Mouse (Mus musculus) MEL-GATA-1-ER (cell line): ENCODE measurements around the gene Mvd.

Source experiments
- DNase-seq: peaks from one replicate; pipeline ENCODE4 v3.0.0-alpha.2; 2012; ENCODE audit warnings: low read depth; ENCODE audit errors: extremely low read depth

The Mvd gene

GRCm38 (mm10) chr8:122443262-122444006 lies at the start of gene Mvd:
Gene Mvd, minus strand, starts transcription at chr8:122443422.
- DNase-seq = peak; percentile 99

GRCm38 (mm10) chr8:122488387-122488786 lies 45.2 kb upstream of the Mvd start:
- DNase-seq = no peak

DNA sequence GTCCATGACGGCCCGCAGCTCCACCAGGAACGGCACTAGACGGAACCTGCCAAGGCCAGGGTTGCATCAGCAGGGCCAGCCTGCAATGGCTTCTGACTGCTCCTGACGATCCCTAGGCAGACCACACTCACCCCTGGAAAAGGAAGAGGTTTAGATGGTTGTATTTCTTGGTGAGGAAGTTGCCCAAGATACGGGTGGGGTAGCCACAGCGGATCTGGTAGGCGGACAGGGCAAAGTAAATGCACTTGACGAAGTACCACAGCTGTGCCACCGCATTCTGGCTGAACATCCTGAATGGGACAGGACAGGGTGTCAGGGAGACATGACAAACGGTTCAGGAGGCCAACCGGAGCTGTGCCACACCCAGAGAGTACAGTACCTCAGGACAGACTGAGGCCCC lies 41.6 kb upstream of the Mvd start:
- DNase-seq = no peak

GRCm38 (mm10) chr8:122483877-122484276 lies 40.7 kb upstream of the Mvd start:
- no peak for DNase-seq

DNA sequence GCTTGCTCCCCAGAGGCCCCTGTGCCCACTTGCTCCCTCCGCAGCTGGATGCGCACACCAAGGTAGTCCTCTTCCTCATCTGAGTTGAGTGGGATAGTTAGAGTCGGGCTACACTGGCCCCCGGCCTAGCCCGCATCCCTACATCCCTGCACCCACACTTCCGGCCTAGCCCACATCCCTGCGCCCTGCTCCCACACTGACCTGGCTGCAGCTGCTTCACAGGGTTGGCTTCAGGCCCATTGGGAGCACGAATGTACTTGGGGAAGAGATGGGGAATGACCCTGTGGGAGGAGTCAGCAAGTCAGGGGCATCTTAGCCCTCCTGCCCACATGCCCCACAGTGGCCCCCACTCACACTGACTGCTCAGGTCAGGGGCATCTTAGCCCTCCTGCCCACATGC lies 39.2 kb upstream of the Mvd start:
- DNase-seq = no peak

- no peak for DNase-seq
Measured at GRCm38 (mm10) chr8:122475580-122476320, 32.5 kb upstream of the Mvd start, which contains the start of the genes Rnf166 and Ctu2. Gene Rnf166, minus strand, starts transcription at chr8:122476064. Gene Ctu2, plus strand, starts transcription at chr8:122476143.

DNA sequence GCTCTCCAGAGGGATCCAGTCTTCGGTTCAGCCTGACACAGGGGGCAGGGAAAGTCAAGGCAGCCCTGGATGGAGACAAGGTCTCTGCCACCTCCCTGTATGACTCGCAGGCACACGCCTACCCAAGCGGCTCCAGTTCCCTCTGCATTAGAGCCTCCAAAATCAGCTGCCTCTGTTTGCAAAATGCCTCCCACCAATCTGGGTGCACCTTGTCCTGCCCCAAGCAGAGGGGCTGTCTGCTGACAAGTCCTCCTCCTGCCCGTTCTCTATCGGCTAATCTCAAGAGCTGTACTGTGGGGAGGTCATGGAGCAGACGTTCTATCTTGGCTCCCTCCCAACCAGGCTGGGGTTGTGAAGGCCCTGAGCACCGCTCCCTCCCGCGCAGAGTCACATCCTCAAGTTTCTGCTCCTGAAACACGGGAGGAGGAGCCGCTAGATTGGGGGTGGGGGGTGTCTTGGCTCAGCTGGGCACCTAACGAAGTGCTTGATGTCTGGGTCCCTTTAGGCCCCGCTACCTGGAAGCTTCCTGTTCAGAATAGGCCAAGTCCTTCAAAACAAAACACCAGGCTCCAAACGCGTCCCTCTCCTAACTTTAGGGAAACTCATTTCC lies 31.8 kb upstream of the Mvd start:
- DNase-seq = peak; percentile 59

GRCm38 (mm10) chr8:122473911-122474421 lies 30.7 kb upstream of the Mvd start:
- DNase-seq = peak; percentile 76

DNA sequence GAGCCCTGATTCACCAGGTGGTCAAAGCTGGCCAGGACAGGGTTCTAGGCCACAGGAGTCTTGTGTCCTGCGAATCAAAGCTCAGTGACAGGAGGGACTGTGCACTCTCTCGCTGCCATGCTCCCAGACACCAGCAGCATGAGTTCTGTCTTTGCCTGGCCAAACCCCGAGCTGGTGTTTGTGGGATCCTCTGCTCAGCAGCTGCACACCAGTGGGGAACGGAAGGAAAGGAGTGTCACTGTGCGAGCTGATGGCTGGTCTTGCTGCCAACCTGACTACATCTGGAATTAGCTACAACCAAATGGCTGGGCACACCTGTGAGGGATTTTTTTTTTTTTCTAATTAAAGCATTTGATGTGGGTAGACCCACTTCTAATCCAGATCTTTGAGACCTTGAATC lies 27.5 kb upstream of the Mvd start:
- no peak for DNase-seq

- no peak for DNase-seq
Measured at GRCm38 (mm10) chr8:122469965-122470364, 26.7 kb upstream of the Mvd start.

GRCm38 (mm10) chr8:122469407-122469806 lies 26.2 kb upstream of the Mvd start:
- DNase-seq = no peak

DNA sequence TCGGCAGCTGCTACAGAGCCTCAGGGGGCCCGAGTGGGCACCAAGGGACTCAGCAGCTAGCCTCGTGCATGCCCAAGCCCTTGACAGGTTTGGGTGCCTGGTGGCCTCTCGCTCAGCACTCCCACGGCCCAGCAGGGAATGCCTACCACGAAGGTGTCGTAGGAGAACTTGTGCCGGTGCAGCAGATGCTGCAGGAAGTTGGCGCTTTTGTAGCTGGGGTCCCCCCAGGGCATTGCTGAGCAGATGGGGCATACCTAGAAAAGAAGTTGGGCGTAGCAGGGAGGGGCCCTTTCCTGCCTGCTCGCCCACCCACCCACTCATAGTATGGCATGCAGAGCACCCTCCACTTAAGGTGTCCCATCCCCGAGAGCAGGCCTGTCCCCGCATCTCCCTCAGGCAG lies 24.6 kb upstream of the Mvd start:
- DNase-seq = no peak

- DNase-seq = no peak
Measured at GRCm38 (mm10) chr8:122464985-122465384, 21.8 kb upstream of the Mvd start.

GRCm38 (mm10) chr8:122463651-122464640 lies 20.7 kb upstream of the Mvd start:
- DNase-seq = no peak

DNA sequence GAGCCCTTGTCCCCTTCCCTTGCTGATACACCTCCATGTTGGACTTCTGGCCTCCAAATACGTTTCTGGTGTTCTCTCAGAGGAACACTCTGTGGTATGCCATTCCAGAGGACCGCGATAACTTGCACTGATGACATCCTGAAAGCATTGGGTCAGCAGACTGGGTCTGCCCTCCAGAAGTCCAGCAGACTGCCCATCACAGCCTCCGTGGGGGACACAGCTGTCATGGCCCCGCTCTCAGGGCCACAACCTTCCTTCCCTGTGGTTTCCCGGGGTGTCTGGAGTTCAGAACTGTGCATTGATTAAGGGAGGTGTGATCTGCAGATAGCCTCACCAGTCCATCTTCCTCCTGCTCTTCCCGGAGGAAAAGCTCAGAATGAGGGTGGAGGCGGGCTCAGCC lies 19.3 kb upstream of the Mvd start:
- no peak for DNase-seq

DNA sequence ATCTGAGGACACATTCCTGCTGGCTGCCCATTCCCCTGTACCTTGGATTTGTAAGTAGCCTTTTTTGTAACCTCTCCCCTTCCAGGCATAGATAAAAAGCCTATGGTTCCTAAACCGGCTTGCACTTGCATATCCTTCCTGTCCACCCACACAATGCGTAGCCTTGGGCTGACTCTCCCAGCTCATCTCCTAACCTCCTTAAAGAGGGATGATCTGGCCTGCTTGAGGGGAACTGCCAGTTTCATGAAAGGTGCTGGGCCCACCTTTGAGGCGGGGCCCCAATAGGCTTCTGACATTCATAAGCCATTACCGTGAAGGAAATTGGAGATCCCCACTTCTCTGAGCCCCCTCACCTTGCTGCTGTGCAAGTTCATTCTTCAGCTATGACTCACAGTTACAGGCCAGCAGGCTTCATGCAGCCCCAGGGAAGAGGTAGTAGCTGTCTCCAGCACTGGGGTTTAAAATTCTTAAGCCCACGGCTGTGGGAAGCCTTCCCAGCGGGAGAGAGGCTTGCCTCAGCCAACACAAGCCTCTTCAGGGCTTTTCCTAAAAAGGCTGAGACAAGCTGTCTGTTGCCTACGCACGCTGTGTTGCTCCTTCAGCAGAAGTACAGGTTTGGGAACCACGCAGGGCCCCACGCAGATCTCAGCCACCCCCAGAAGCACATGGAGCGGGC lies 18.4 kb upstream of the Mvd start:
- DNase-seq = no peak

DNA sequence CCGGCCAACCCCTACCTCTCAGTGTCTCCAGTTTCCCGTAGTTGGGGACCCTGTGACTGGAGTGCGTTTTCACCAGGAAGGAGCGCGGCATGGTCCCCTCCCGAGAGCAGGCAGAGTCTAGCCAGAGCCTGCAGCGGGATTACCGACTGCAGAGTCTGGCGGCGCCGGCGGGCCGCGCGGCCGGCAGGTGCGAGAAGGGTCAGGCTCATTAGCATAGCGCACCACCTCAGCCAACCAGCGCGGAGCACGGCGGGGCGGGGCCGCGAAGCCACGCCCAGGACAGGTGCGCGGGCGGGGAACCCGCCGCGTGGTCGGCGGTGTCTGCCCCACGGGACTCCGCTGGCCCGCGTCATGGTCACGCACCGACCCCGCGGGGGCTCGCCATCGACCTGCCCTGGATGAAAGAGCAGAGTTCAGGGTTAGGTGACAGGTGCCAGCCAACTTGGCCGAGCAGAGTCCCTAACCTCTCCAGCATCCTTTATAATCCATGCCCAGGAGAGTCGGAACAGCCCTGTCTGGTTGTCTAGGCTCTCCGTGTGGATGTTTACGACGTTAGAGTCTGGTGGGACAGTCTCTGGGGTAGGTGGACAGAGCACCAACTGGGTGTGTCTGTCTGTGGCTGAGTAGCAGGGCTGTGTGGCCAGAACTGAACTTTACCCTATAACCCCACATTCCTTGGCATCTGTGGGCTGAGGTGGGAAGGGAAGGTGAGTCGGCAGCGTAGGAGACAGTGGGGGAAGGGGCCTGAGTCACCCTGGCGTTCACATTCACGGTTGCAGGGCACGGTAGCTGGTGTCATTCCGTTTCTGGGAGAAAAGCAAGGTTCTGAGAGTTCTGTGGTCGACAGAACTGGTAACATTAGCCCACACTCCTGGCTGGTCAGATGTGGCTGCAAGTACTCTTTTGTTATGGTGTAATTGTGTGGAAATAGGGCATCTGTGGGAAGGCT lies 17.6 kb upstream of the Mvd start, which contains the start of gene Snai3:
Gene Snai3 (minus strand): TSS at position 210 of the 949 bp plus-strand sequence.
- DNase-seq = no peak

DNA sequence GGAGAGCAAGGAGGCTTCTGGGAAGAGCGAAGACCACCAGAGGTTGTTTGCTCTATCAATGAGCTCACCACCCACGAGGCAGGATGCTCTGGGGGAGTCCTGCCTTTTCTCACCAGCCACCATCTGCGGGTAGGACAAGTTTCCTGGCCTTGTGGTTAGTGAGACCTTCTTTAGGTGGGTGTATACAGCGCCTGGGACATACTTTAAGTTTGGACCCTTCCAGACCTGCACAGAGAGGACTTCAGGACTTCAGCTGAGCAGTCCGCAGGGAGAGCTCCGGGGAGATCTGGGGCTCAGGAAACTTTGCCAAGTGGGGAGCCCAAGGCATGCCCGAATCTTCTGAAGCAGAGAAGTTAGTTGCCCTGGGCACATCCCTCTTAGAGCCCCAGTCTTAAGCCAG lies 16.8 kb upstream of the Mvd start:
- DNase-seq = no peak
